Mouse (Mus musculus) G1E (cell line): Measurements from ENCODE around the gene Gm45753.

Source experiments
- CTCF ChIP-seq: IDR thresholded peaks from 2 replicates; pipeline ENCODE4 v1.5.1; 2012; ENCODE audit warnings: low read depth, low read length, inconsistent platforms, mixed read lengths
- GATA2 ChIP-seq: IDR thresholded peaks from 2 replicates; pipeline ENCODE4 v1.6.1; 2012; ENCODE audit warnings: low read depth, low read length, inconsistent platforms, borderline replicate concordance
- POLR2AphosphoS5 ChIP-seq: IDR thresholded peaks from 2 replicates; pipeline ENCODE4 v1.6.1; 2012; ENCODE audit warnings: low read depth, low read length, inconsistent platforms; ENCODE audit not compliant: insufficient replicate concordance
- TAL1 ChIP-seq: conservative IDR thresholded peaks from 2 replicates; pipeline ENCODE4 v1.6.1; 2012; ENCODE audit warnings: low read depth, low read length, inconsistent platforms, mixed read lengths

GRCm38 (mm10) chr8:45269056-45269455 lies 39.2 kb downstream of the Gm45753 start:
- no peak for TF ChIP-seq GATA2
- no peak for TF ChIP-seq CTCF
- no peak for TF ChIP-seq POLR2AphosphoS5
- TF ChIP-seq TAL1: no peak
